Mouse (Mus musculus): ENCODE measurements around the gene Dnajc17. TPM values are rescaled to one million over a fixed set of nuclear protein-coding genes. Genes with fewer than 3 reads are reported as not detected.

Dnajc17 gene
- polyA plus RNA-seq, 1 experiment from 2014 or later = 21.7 TPM

DNA sequence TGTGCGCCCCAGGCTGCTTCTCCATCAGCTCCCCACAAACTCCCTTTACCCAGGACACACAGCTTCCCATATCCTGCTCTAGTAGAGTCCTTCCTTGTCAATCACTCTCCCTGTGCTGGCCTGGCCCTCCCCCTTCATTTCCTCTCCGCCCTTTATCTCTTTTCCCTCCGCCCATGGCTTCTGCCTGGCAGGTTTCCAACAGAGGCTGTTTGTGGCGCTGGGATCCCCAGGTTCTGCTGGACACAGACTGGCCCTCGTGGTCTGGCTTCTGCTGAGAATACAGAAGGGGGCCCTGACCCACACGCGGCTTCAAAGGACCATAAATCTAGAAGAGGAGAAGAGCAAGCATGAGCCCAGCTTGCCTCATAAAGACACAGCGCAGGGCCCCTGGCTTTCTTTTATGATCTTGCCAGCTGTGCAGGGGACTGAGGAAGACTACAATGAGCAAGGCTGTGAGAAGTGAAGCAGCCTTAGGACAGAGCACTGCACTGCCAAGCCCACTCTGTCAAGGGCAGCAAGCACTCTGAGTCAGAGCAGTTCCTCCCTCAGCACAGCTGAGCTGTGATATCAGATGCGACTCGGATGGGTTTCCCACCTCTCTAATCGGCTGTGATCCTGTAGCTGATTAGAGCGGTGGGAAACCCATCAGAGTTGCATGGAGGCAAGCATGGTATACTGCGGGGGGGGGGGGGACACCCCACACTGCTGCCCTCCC lies 35.6 kb downstream of the Dnajc17 start:
- Histone ChIP-seq H3K27ac (replicated peaks) (peak overlapping the region; percentile 35; the same call in 1 of the 2 replicates), H3K4me2 (replicated peaks) (no peak overlapping the region), H3K4me3 (replicated peaks) (no peak overlapping the region), H3K4me1 (peaks cover 10% of the 10 kb centered on the region), H3K27me3 (no peaks in the 10 kb centered on the region), H3K36me3 (peaks cover 14% of the 10 kb centered on the region; the same call in 1 of the 2 replicates), H3K9me3 (replicated peaks) (no peaks in the 10 kb centered on the region), H3K9ac (no peak overlapping the region)
- no peak for ATAC-seq (ENCODE audit: insufficient number of reproducible peaks, low FRiP score, low TSS enrichment, low read depth)
- 32% methylated on average over 13 of the region's 13 CpGs for WGBS

GRCm38 (mm10) chr2:119172446-119172845 lies 36.1 kb downstream of the Dnajc17 start:
- peaks cover 16% of the 10 kb centered on the region for H3K4me1 ChIP-seq
- no peak for ATAC-seq (ENCODE audit: insufficient number of reproducible peaks, low FRiP score, low TSS enrichment, low read depth)
- H3K27ac ChIP-seq (replicated peaks) = no peak overlapping the region
- peaks cover 10% of the 10 kb centered on the region; the same call in 1 of the 2 replicates for H3K36me3 ChIP-seq
- H3K4me2 ChIP-seq (replicated peaks) = no peak overlapping the region
- WGBS = 82% methylated on average over 7 of the region's 7 CpGs
- peaks cover 4% of the 10 kb centered on the region; the same call in 1 of the 2 replicates for H3K27me3 ChIP-seq
- no peaks in the 10 kb centered on the region for H3K9me3 ChIP-seq (replicated peaks)
- H3K9ac ChIP-seq = no peak overlapping the region
- H3K4me3 ChIP-seq (replicated peaks) = no peak overlapping the region

DNA sequence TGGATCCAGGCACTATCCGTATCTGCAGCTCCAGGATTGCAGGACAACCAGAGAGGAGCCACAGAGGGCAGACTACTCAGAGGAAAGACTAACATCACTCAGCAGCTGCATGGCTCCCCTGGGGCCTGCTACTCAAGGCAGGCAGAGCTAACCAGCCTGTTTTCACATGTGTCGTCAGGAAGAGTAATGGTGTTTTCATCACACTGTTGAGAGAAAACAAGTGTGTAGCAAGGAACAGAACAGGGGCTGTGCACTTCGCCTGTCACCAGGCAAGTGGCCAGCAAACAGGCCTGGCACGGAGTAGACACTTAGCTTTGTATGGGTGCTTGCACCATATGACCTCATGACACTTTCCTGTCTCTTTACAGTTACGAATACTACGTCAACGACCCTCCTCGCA lies 37.0 kb downstream of the Dnajc17 start:
- Histone ChIP-seq H3K27ac (replicated peaks) (no peak overlapping the region), H3K9ac (no peak overlapping the region)

DNA sequence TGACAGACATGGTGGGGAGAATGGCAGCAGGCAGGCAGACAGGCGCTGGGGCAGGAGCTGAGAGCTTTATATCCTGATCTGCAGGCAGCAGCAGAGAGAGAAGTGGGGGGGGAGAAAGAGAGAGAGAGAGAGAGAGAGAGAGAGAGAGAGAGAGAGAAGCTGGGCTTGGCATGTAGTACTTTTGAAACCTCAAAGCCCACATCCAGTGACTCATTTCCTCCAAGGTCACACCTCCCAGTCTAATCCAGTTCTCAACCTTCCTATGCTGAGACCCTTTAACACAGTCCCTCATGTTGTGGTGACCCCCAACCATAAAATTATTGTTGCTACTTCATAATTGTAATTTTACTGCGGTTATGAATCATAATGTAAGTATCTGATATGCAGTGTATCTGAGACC lies 38.3 kb downstream of the Dnajc17 start:
- H3K4me1 ChIP-seq = peaks cover 25% of the 10 kb centered on the region
- H3K9ac ChIP-seq = no peak overlapping the region
- no peaks in the 10 kb centered on the region for H3K9me3 ChIP-seq (replicated peaks)
- no peak overlapping the region for H3K4me3 ChIP-seq (replicated peaks)
- no peak overlapping the region for H3K27ac ChIP-seq (replicated peaks)
- no peaks in the 10 kb centered on the region for H3K36me3 ChIP-seq
- 69% methylated on average over 2 of the region's 2 CpGs for WGBS
- peaks cover 12% of the 10 kb centered on the region; the same call in 1 of the 2 replicates for H3K27me3 ChIP-seq
- no peak overlapping the region for H3K4me2 ChIP-seq (replicated peaks)
- no peak for ATAC-seq (ENCODE audit: insufficient number of reproducible peaks, low FRiP score, low TSS enrichment, low read depth)

More for the DNA sequence above, 37.0 kb downstream of the Dnajc17 start:
- no peak overlapping the region for H3K4me3 ChIP-seq (replicated peaks)
- WGBS = 71% methylated on average over 8 of the region's 8 CpGs
- peaks cover 12% of the 10 kb centered on the region; the same call in 1 of the 2 replicates for H3K27me3 ChIP-seq
- ATAC-seq (ENCODE audit: insufficient number of reproducible peaks, low FRiP score, low TSS enrichment, low read depth) = no peak
- no peaks in the 10 kb centered on the region for H3K9me3 ChIP-seq (replicated peaks)
- no peak overlapping the region for H3K4me2 ChIP-seq (replicated peaks)
- H3K36me3 ChIP-seq = peaks cover 2% of the 10 kb centered on the region; the same call in 1 of the 2 replicates
- H3K4me1 ChIP-seq = peaks cover 25% of the 10 kb centered on the region

GRCm38 (mm10) chr2:119167866-119168256 lies 40.7 kb downstream of the Dnajc17 start:
- Histone ChIP-seq H3K4me3 (replicated peaks) (peak overlapping the region; percentile 54), H3K9me3 (replicated peaks) (no peaks in the 10 kb centered on the region), H3K36me3 (no peaks in the 10 kb centered on the region), H3K27me3 (peaks cover 12% of the 10 kb centered on the region; the same call in 1 of the 2 replicates), H3K9ac (peak overlapping the region; percentile 33; the same call in 1 of the 2 replicates), H3K4me2 (replicated peaks) (peak overlapping the region; percentile 99), H3K4me1 (peaks cover 16% of the 10 kb centered on the region), H3K27ac (replicated peaks) (no peak overlapping the region)
- ATAC-seq (ENCODE audit: insufficient number of reproducible peaks, low FRiP score, low TSS enrichment, low read depth) = no peak; the same call in 1 of the 2 replicates
- 1% methylated on average over 26 of the region's 26 CpGs for WGBS

- H3K4me3 ChIP-seq (replicated peaks) = peak within 1 kb of the TSS; percentile 54
- peak within 1 kb of the TSS; percentile 99 for H3K4me2 ChIP-seq (replicated peaks)
- WGBS = under 1% methylated on average over 60 of the region's 60 CpGs
- 0 out of 2 replicates have a peak within 1 kb of the TSS, but pooled peaks have one; percentile 6 for H3K27ac ChIP-seq (replicated peaks)
- H3K36me3 ChIP-seq = no peaks in the 10 kb centered on the region
- no peaks in the 10 kb centered on the region for H3K9me3 ChIP-seq (replicated peaks)
- H3K4me1 ChIP-seq = peaks cover 16% of the 10 kb centered on the region
- ATAC-seq (ENCODE audit: insufficient number of reproducible peaks, low FRiP score, low TSS enrichment, low read depth) = peak; percentile 71
- peaks cover 12% of the 10 kb centered on the region; the same call in 1 of the 2 replicates for H3K27me3 ChIP-seq
- H3K9ac ChIP-seq = peak within 1 kb of the TSS; percentile 33
These were observed 41.4 kb downstream of the Dnajc17 start, which contains the start of gene Gchfr for GRCm38 (mm10) chr2:119166901-119167865. TSS of gene Gchfr (plus strand) at chr2:119167773.

DNA sequence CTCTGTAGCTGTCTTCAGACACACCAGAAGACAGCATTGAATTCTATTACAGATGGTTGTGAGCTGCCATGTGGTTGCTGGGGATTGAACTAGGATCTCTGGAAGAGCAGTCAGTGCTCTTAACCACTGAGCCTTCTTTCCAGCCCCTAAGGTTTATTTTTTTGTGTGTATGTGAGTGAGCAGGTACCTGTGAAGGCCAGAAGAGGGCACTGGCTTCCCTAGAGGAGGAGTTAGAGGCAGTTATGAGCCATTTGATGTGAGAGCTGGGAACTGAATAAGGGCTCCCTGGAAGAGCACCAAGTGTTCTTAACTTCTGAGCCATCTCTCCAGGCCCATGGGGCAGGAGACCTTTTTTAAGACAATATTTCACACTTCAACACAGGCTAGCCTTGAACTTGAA lies 43.2 kb downstream of the Dnajc17 start:
- Histone ChIP-seq H3K27me3 (peaks cover 12% of the 10 kb centered on the region; the same call in 1 of the 2 replicates), H3K4me2 (replicated peaks) (no peak overlapping the region), H3K4me3 (replicated peaks) (no peak overlapping the region), H3K9me3 (replicated peaks) (no peaks in the 10 kb centered on the region), H3K36me3 (no peaks in the 10 kb centered on the region), H3K4me1 (peaks cover 16% of the 10 kb centered on the region), H3K9ac (no peak overlapping the region), H3K27ac (replicated peaks) (no peak overlapping the region)
- no peak for ATAC-seq (ENCODE audit: insufficient number of reproducible peaks, low FRiP score, low TSS enrichment, low read depth)

- no peak overlapping the region for H3K4me2 ChIP-seq (replicated peaks)
- H3K9me3 ChIP-seq (replicated peaks) = no peaks in the 10 kb centered on the region
- H3K36me3 ChIP-seq = no peaks in the 10 kb centered on the region
- no peak for ATAC-seq (ENCODE audit: insufficient number of reproducible peaks, low FRiP score, low TSS enrichment, low read depth)
- peaks cover 12% of the 10 kb centered on the region; the same call in 1 of the 2 replicates for H3K27me3 ChIP-seq
- no peak overlapping the region for H3K4me3 ChIP-seq (replicated peaks)
- 84% methylated on average over 4 of the region's 4 CpGs for WGBS
- no peak overlapping the region for H3K27ac ChIP-seq (replicated peaks)
- peaks cover 16% of the 10 kb centered on the region for H3K4me1 ChIP-seq
- no peak overlapping the region for H3K9ac ChIP-seq
These were observed 44.6 kb downstream of the Dnajc17 start for GRCm38 (mm10) chr2:119163999-119164398.

DNA sequence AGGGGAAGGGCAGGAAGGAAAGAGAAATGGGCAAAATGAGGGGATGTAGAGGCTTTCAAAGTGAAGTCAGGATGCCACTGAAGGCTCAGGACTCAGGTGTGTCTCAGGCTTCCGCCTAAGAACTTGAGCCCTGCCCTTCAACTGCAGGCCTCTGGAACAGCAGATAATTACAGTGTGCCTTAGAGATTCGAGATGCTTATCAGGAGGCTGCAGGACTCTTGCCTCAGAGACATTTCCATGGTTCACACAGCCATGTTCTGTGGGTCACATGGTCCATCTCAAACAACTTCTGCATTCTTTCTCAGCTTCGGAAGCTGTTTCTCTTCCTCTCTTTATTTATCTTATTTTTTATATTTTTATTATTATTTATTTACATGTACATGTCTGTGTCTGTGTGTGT lies 45.5 kb downstream of the Dnajc17 start:
- ATAC-seq (ENCODE audit: insufficient number of reproducible peaks, low FRiP score, low TSS enrichment, low read depth) = no peak
- Histone ChIP-seq H3K27ac (replicated peaks) (no peak overlapping the region), H3K4me3 (replicated peaks) (no peak overlapping the region), H3K9me3 (replicated peaks) (no peaks in the 10 kb centered on the region), H3K27me3 (peaks cover 12% of the 10 kb centered on the region; the same call in 1 of the 2 replicates), H3K4me1 (peaks cover 16% of the 10 kb centered on the region), H3K36me3 (no peaks in the 10 kb centered on the region), H3K9ac (no peak overlapping the region), H3K4me2 (replicated peaks) (no peak overlapping the region)
- WGBS = 44% methylated on average over 3 of the region's 3 CpGs

- Histone ChIP-seq H3K9me3 (replicated peaks) (no peaks in the 10 kb centered on the region), H3K4me1 (peaks cover 6% of the 10 kb centered on the region; the same call in 1 of the 2 replicates), H3K27me3 (no peaks in the 10 kb centered on the region), H3K4me3 (replicated peaks) (no peak overlapping the region), H3K9ac (no peak overlapping the region), H3K27ac (replicated peaks) (no peak overlapping the region), H3K4me2 (replicated peaks) (no peak overlapping the region), H3K36me3 (no peaks in the 10 kb centered on the region)
- WGBS = 37% methylated on average over 2 of the region's 2 CpGs
- no peak for ATAC-seq (ENCODE audit: insufficient number of reproducible peaks, low FRiP score, low TSS enrichment, low read depth)
These were observed 47.3 kb downstream of the Dnajc17 start for GRCm38 (mm10) chr2:119161247-119161646.

DNA sequence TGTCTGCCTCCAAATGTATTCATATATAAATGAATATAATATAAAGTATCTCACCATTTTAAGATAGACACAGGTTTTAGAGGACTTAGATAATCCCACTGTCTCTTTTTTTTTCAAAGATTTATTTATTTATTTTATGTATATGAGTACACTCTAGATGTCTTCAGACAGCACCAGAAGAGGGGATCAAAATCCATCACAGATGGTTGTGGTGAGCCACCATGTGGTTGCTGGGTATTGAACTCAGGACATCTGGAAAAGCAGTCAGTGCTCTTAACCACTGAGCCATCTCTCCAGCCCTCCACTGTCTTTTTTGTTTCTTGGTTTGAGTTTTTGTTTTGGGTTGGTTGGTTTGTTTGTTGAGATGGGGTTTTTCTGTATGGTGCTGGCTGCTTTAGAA lies 50.8 kb downstream of the Dnajc17 start:
- Histone ChIP-seq H3K27me3 (no peaks in the 10 kb centered on the region), H3K27ac (replicated peaks) (no peak overlapping the region), H3K4me2 (replicated peaks) (no peak overlapping the region), H3K36me3 (peaks cover 15% of the 10 kb centered on the region), H3K4me1 (peaks cover 16% of the 10 kb centered on the region; the same call in 1 of the 2 replicates), H3K9ac (no peak overlapping the region), H3K9me3 (replicated peaks) (no peaks in the 10 kb centered on the region), H3K4me3 (replicated peaks) (peak overlapping the region; percentile 99)
- ATAC-seq (ENCODE audit: insufficient number of reproducible peaks, low FRiP score, low TSS enrichment, low read depth) = no peak
